Mouse (Mus musculus) cortical plate, adult 2 months (tissue): ENCODE results near the gene Acsm3.

ENCODE experiments used
- CTCF ChIP-seq: fragments of 200-500 bp; IDR thresholded peaks from 2 replicates; pipeline ENCODE4 v1.5.1; 2011; ENCODE audit warnings: mild to moderate bottlenecking, control low read depth, low read length; ENCODE audit not compliant: insufficient read depth; ENCODE audit errors: extremely low read depth
- POLR2A ChIP-seq: fragments of 200-500 bp; IDR thresholded peaks from 2 replicates; pipeline ENCODE4 v1.6.1; 2011; ENCODE audit warnings: mild to moderate bottlenecking, low read length, control low read depth; ENCODE audit not compliant: insufficient read depth; ENCODE audit errors: extremely low read depth

GRCm38 (mm10) chr7:119749942-119750341, 10.8 kb upstream of the Acsm3 start:
- TF ChIP-seq POLR2A, result no peak
- no peak for TF ChIP-seq CTCF
